Mouse (Mus musculus) kidney, postnatal 4 days (tissue): ENCODE measurements around the gene Sntg2.

Experiments used
- DNase-seq, 2 experiments: peaks; one replicate each; pipeline ENCODE4 v3.0.0; 2021; ENCODE audit warnings: mixed read lengths in 2 of 2

The Sntg2 gene

GRCm38 (mm10) chr12:30201031-30201430 lies 172.1 kb downstream of the Sntg2 start:
- DNase-seq: no peak

GRCm38 (mm10) chr12:30200621-30201020 lies 172.6 kb downstream of the Sntg2 start:
- no peak for DNase-seq

- DNase-seq: peak; percentile 15 to 40
Observed at GRCm38 (mm10) chr12:30199735-30200134, 173.4 kb downstream of the Sntg2 start.

- no peak for DNase-seq
Observed at GRCm38 (mm10) chr12:30198250-30198649, 174.9 kb downstream of the Sntg2 start.

- no peak for DNase-seq
Observed at GRCm38 (mm10) chr12:30181721-30182120, 191.5 kb downstream of the Sntg2 start.

- DNase-seq: no peak
Observed at GRCm38 (mm10) chr12:30179623-30180022, 193.6 kb downstream of the Sntg2 start.

- no peak for DNase-seq
Observed at GRCm38 (mm10) chr12:30177966-30178365, 195.2 kb downstream of the Sntg2 start.

- DNase-seq: no peak
Observed at GRCm38 (mm10) chr12:30177529-30177928, 195.6 kb downstream of the Sntg2 start.

- DNase-seq: no peak
Observed at GRCm38 (mm10) chr12:30168491-30168890, 204.7 kb downstream of the Sntg2 start.

GRCm38 (mm10) chr12:30164538-30164937 lies 208.6 kb downstream of the Sntg2 start:
- no peak for DNase-seq

- no peak for DNase-seq
Observed at GRCm38 (mm10) chr12:30164005-30164404, 209.2 kb downstream of the Sntg2 start.

- DNase-seq: peak; percentile 44 to 64
Observed at GRCm38 (mm10) chr12:30161731-30162406, 211.3 kb downstream of the Sntg2 start.

GRCm38 (mm10) chr12:30160475-30160874 lies 212.7 kb downstream of the Sntg2 start:
- peak; percentile 43 to 53 for DNase-seq

- DNase-seq: no peak
Observed at GRCm38 (mm10) chr12:30159788-30160187, 213.4 kb downstream of the Sntg2 start.

GRCm38 (mm10) chr12:30154079-30154673 lies 219.0 kb downstream of the Sntg2 start:
- DNase-seq: no peak

- peak; percentile 43 to 55 for DNase-seq
Observed at GRCm38 (mm10) chr12:30142085-30142484, 231.1 kb downstream of the Sntg2 start.

GRCm38 (mm10) chr12:30132524-30132923 lies 240.7 kb downstream of the Sntg2 start, which contains the start of gene Tpo:
Gene Tpo, minus strand, starts transcription at chr12:30132624.
- DNase-seq: no peak

GRCm38 (mm10) chr12:30129411-30129716 lies 243.8 kb downstream of the Sntg2 start:
- no peak for DNase-seq

GRCm38 (mm10) chr12:30128561-30129410 lies 244.4 kb downstream of the Sntg2 start:
- peak; percentile 70 to 79 for DNase-seq
